Mouse (Mus musculus): Measurements from ENCODE around the gene Fads6. TPM values are rescaled to one million over a fixed set of nuclear protein-coding genes. Genes with fewer than 3 reads are reported as not detected.

Fads6 gene
- 35.8 TPM for polyA plus RNA-seq (2014; fragmentation: Illumina TruSeq; extraction: RNeasy Lipid Tissue Mini Kit (QIAGEN cat#74804); ENCODE audit: low read depth, low replicate concordance)

DNA sequence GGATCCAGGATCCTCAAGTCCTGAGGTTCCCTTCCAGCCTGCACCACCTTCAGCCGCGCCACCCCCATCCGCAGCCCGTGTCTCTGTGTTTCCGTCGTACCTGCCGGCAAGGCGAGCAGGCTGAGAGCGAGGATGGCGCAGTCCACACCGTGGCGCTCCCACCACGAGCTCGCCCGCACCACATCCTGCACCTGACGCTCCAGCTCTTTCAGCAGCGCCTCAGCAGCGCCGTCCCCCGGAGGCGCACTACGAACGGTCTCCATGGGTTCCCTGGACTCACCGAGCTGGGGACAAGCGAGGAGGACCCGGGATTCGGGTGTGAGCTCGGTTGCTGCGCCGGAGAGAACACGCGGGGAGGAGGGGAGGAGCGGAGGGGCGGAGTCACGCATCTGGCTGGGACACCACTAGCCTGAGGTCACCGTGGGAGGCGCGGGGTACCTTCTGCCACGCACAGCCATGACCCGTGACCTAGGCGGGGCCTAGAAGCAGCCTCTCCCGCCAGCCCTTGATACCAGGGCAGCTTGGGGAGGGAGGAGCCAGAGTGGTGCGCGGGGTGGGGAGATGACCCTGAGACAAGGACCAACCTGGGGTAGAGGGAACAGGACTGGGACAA lies at the start of gene Fads6:
Gene Fads6 (minus strand): TSS at position 450 of the 613 bp plus-strand sequence.

DNA sequence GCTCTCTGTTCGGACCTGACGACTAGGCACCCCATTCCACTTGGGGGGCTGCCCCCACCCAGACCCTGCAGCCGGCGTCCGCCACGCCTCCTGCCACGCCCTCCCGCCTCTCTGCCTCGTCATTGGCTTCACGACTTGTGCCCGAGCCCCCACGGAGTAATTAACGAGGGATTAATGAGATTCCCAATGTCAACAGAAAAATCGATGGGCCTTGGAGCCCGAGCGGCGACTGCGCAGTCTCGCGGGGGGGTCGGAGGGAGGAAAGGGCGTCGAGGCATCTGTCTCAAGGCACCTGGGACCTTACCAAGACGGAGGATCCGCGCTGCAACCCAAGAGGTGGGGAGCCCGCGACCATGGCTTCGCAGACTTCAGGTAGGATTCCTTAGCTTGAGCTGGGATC lies 37.1 kb upstream of the Fads6 start, which contains the start of gene Otop3:
Gene Otop3 (plus strand): TSS at position 201 of the 400 bp plus-strand sequence.

DNA sequence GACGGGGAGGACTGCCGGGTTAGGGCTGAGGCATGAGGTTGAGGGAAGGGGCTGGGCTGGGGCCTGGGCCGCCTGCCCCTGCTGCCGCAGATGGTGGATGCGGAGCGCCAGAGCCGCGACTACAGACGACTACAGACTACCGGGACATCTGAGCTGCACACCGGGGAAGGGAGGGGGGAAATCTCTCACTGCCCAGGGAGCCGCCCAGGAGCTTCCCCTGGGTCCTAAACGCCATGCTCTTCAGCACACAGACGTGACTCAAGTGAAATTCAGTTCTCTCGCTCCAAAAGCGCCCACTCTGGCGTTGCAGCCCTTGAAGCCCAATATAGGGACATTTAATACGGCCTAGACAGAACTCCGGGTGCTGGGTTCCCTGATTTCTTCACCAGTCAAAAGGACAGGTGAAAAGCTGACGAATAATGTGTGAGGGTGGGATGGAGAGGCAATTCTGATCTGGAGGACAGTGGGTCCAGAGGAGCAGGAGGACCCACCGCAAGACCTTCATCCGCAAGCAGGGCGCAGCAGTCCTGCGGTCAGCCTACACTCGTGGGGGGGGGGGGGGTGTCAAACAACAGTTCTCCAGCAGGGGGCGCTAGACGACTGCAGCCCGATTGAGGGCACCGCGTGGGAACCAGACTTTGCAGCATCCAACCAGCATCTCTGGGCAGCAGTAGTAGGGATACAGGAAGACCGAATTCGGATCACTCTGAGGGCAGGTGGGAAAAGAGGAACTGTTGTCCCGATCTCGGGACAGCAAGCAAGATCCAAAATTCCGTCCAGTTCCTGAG lies 24.6 kb upstream of the Fads6 start, which contains the start of gene Ush1g:
Gene Ush1g (minus strand): TSS at position 136 of the 788 bp plus-strand sequence.

DNA sequence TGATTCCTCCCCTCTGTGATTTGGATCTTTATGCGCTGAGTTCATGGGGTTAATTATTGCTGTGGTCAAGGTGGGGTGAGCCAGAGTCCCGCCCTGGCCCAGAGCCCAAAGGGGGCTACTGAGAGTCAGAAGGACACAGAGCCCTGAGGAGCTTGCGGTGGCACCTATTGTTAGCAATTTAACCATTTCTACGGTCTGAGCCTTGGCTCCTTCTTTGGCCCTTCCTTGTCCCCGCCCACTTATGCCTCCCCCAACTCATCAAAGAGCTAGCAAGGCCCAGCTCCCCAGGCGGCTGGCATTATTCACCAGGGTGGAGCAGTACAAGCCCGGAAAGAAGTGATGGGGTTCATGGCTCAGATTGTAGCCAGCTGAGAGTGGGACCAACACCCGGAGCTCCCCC lies 9.4 kb upstream of the Fads6 start, which contains the start of gene Otop2:
Gene Otop2 (plus strand): TSS at position 301 of the 400 bp plus-strand sequence.

DNA sequence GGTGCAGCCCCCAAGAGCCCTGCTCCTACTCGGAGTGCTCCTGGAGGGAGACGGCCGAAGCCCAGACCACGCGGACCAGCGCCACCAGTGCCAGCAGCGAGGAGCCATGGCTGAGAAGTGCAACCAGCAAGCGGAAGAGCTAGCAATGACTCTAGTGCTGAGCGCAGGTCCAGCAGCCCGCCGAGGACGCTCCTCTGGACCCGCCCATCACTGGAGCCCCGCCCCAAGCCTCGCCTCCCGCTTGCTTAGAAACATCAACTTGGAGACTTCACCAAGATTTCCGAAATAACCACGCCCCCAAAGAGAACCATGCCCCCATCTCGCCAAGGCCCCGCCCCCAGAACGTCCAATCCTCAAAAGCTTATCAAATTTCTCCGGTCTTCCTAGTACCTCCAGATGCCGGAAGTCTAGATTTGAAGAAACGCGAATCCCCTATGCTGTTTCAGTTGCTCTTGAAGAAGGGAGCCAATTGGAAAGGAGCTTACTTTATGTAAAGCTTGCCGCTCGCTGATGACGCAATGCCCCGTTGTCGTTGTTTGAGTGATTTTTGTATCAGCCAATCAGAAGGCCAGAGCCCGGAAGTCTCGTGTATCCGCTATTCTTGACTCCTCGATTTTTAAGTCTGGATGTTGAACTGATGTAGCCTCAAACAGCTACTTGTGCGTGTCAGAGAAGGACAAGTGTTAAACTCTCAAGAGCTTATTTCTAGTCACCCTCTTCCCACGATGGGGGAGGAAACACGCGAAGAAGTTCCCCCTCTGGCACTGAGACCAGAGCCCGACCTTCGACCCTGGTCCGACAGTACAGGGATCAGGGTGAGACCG lies 20.5 kb downstream of the Fads6 start, which contains the start of gene Fdxr:
Gene Fdxr (minus strand): TSS at position 271 of the 824 bp plus-strand sequence.

DNA sequence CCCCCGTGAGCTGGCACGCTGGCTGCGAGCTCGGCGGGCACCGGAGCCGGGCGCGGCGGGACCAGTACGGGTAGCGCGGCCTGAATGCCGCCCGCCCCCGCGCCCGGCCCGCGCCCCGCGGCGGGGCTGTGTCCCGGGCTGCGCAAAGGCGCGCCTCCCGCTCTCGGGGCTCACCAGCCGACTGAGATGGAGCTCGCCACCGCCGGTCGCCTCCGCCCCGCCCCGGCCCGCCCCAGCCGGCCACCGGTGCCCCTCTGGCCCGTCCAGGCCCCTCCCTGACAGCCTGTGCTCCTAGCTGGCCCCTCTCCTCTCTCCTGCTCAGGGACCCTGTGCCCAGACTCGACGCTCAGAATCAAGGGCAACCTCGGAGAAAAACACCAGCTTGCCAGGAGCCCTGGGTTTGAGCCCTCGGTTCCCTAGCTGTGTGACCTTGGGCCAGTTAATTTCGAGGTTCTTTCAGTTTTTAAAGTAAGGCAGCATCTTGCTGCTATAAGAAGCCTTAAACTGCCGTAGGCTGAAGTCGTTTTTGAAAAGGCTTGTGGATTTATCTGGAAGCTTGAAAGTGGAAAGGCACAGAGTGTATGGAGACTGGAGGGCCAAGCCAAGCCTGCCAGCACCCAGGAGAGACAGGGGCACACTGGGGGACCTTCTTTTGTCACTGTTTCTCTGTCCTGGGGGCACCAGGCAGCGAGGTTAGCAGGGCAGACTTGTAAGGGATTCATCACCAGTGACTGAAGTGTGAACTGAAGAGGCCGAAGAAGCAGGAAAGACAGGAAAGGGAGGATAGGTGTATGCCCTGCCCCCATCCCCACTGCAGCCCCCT lies 30.2 kb downstream of the Fads6 start, which contains the start of gene Grin2c:
Gene Grin2c (minus strand): TSS at position 183 of the 823 bp plus-strand sequence.

Other genes starting within 250 kb of the Fads6 start
- gene Cd300ld3, start 249.3 kb downstream of the Fads6 start, polyA plus RNA-seq (2014; fragmentation: Illumina TruSeq; extraction: RNeasy Lipid Tissue Mini Kit (QIAGEN cat#74804); ENCODE audit: low read depth, low replicate concordance) = 2.1 TPM
- not detected for gene Cd300e, start 235.5 kb downstream of the Fads6 start, polyA plus RNA-seq (2014; fragmentation: Illumina TruSeq; extraction: RNeasy Lipid Tissue Mini Kit (QIAGEN cat#74804); ENCODE audit: low read depth, low replicate concordance)
- gene Rab37, start 206.2 kb downstream of the Fads6 start, polyA plus RNA-seq (2014; fragmentation: Illumina TruSeq; extraction: RNeasy Lipid Tissue Mini Kit (QIAGEN cat#74804); ENCODE audit: low read depth, low replicate concordance) = 0.23 TPM
- 0.93 TPM for gene Cd300lf, start 163.7 kb downstream of the Fads6 start, polyA plus RNA-seq (2014; fragmentation: Illumina TruSeq; extraction: RNeasy Lipid Tissue Mini Kit (QIAGEN cat#74804); ENCODE audit: low read depth, low replicate concordance)
- 3.4 TPM for gene Slc9a3r1, start 134.3 kb downstream of the Fads6 start, polyA plus RNA-seq (2014; fragmentation: Illumina TruSeq; extraction: RNeasy Lipid Tissue Mini Kit (QIAGEN cat#74804); ENCODE audit: low read depth, low replicate concordance)
- 1.3 TPM for gene Tmem104, start 110.2 kb downstream of the Fads6 start, polyA plus RNA-seq (2014; fragmentation: Illumina TruSeq; extraction: RNeasy Lipid Tissue Mini Kit (QIAGEN cat#74804); ENCODE audit: low read depth, low replicate concordance)
- 0.82 TPM for gene Nat9, start 109.8 kb downstream of the Fads6 start, polyA plus RNA-seq (2014; fragmentation: Illumina TruSeq; extraction: RNeasy Lipid Tissue Mini Kit (QIAGEN cat#74804); ENCODE audit: low read depth, low replicate concordance)
- not detected for gene Grin2c, start 30.4 kb downstream of the Fads6 start, polyA plus RNA-seq (2014; fragmentation: Illumina TruSeq; extraction: RNeasy Lipid Tissue Mini Kit (QIAGEN cat#74804); ENCODE audit: low read depth, low replicate concordance)
- gene Fdxr, start 20.6 kb downstream of the Fads6 start, polyA plus RNA-seq (2014; fragmentation: Illumina TruSeq; extraction: RNeasy Lipid Tissue Mini Kit (QIAGEN cat#74804); ENCODE audit: low read depth, low replicate concordance) = 73.6 TPM
- not detected for gene Otop2, start 9.5 kb upstream of the Fads6 start, polyA plus RNA-seq (2014; fragmentation: Illumina TruSeq; extraction: RNeasy Lipid Tissue Mini Kit (QIAGEN cat#74804); ENCODE audit: low read depth, low replicate concordance)
- not detected for gene Ush1g, start 24.4 kb upstream of the Fads6 start, polyA plus RNA-seq (2014; fragmentation: Illumina TruSeq; extraction: RNeasy Lipid Tissue Mini Kit (QIAGEN cat#74804); ENCODE audit: low read depth, low replicate concordance)
- not detected for gene Otop3, start 37.1 kb upstream of the Fads6 start, polyA plus RNA-seq (2014; fragmentation: Illumina TruSeq; extraction: RNeasy Lipid Tissue Mini Kit (QIAGEN cat#74804); ENCODE audit: low read depth, low replicate concordance)
- 6.2 TPM for gene Hid1, start 70.1 kb upstream of the Fads6 start, polyA plus RNA-seq (2014; fragmentation: Illumina TruSeq; extraction: RNeasy Lipid Tissue Mini Kit (QIAGEN cat#74804); ENCODE audit: low read depth, low replicate concordance)
- 4.8 TPM for gene Cdr2l, start 84.3 kb upstream of the Fads6 start, polyA plus RNA-seq (2014; fragmentation: Illumina TruSeq; extraction: RNeasy Lipid Tissue Mini Kit (QIAGEN cat#74804); ENCODE audit: low read depth, low replicate concordance)
- gene Mrpl58, start 106.1 kb upstream of the Fads6 start, polyA plus RNA-seq (2014; fragmentation: Illumina TruSeq; extraction: RNeasy Lipid Tissue Mini Kit (QIAGEN cat#74804); ENCODE audit: low read depth, low replicate concordance) = 17.7 TPM
- 611 TPM for gene Atp5h, start 122.3 kb upstream of the Fads6 start, polyA plus RNA-seq (2014; fragmentation: Illumina TruSeq; extraction: RNeasy Lipid Tissue Mini Kit (QIAGEN cat#74804); ENCODE audit: low read depth, low replicate concordance)
- gene Kctd2, start 122.5 kb upstream of the Fads6 start, polyA plus RNA-seq (2014; fragmentation: Illumina TruSeq; extraction: RNeasy Lipid Tissue Mini Kit (QIAGEN cat#74804); ENCODE audit: low read depth, low replicate concordance) = 64.0 TPM
- not detected for gene Trim80, start 142.9 kb upstream of the Fads6 start, polyA plus RNA-seq (2014; fragmentation: Illumina TruSeq; extraction: RNeasy Lipid Tissue Mini Kit (QIAGEN cat#74804); ENCODE audit: low read depth, low replicate concordance)
- gene Slc16a5, start 164.8 kb upstream of the Fads6 start, polyA plus RNA-seq (2014; fragmentation: Illumina TruSeq; extraction: RNeasy Lipid Tissue Mini Kit (QIAGEN cat#74804); ENCODE audit: low read depth, low replicate concordance) = not detected
- 0.82 TPM for gene Armc7, start 178.0 kb upstream of the Fads6 start, polyA plus RNA-seq (2014; fragmentation: Illumina TruSeq; extraction: RNeasy Lipid Tissue Mini Kit (QIAGEN cat#74804); ENCODE audit: low read depth, low replicate concordance)
- 4.6 TPM for gene Nt5c, start 194.2 kb upstream of the Fads6 start, polyA plus RNA-seq (2014; fragmentation: Illumina TruSeq; extraction: RNeasy Lipid Tissue Mini Kit (QIAGEN cat#74804); ENCODE audit: low read depth, low replicate concordance)
- 14.9 TPM for gene Jpt1, start 216.7 kb upstream of the Fads6 start, polyA plus RNA-seq (2014; fragmentation: Illumina TruSeq; extraction: RNeasy Lipid Tissue Mini Kit (QIAGEN cat#74804); ENCODE audit: low read depth, low replicate concordance)
- 1,647 TPM for gene Sumo2, start 238.6 kb upstream of the Fads6 start, polyA plus RNA-seq (2014; fragmentation: Illumina TruSeq; extraction: RNeasy Lipid Tissue Mini Kit (QIAGEN cat#74804); ENCODE audit: low read depth, low replicate concordance)